ENCODE assay signal across 23 mouse cellular contexts in the genomic region with DNA sequence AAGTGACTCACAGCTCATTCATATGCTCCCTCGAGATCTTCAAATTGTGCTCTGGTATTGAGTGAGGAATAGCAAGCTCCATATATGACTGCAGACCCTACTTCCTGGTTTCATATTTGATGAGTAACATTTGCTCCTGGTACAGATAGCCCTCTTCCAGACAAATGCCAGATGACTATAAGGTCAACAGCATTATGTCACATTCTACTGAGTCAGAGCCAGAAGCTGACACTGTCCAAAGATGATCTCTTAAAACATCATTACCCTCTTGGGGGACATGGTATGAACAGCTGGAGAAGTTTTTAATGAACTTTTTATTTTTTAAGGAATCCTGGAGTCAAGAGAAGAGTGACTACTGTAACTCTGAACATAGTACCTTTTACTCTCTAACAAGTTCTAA. TPM values are rescaled to one million over a fixed set of nuclear protein-coding genes. Genes with fewer than 3 reads are reported as not detected.
A peak's percentile ranks its signal among the peaks of the same experiment; 100 is the strongest.
DNase-seq lines count a peak whose midpoint lies in the region; ATAC-seq lines count a peak whose summit lies in the region.
"Had no signal": no experiment of that assay in that cellular context is flagged by ENCODE, and none has a peak within 500 bp of the region (broad histone marks: within the 10 kb centered on the region; RNA-seq: fewer than 3 reads in every experiment).

No protein-coding gene starts in this region.

- peak; percentile 66 for DNase-seq in heart, adult 11 months
- no peak for DNase-seq in heart, adult 9 months (ENCODE audit: low spot score in 2 of 2)
- peak; percentile 7 for DNase-seq in kidney, adult 9 months
- DNase-seq in lung, adult 18-20 months = no peak
- DNase-seq in left cerebral cortex, postnatal 36 days (ENCODE audit: low spot score in 2 of 2) = no peak
- DNase-seq: adrenal gland, postnatal 14 days; cerebellum, adult 11-12 months; cerebellum, adult 9-10 months; cerebellum, postnatal 25 days; gastrocnemius, postnatal 36 days had no signal

- H3K9me3 ChIP-seq in kidney, embryonic 15.5 days (replicated peaks) = no peaks in the 10 kb centered on the region
- no peaks in the 10 kb centered on the region for H3K9me3 ChIP-seq in lung, embryonic 16.5 days (ENCODE audit: control insufficient read depth, low read length)
- H3K9me3 ChIP-seq: embryonic facial prominence, embryonic 12.5 days; forebrain, embryonic 15.5 days had no signal

- no peak overlapping the region for H3K9ac ChIP-seq in kidney, embryonic 15.5 days
- H3K9ac ChIP-seq in lung, embryonic 16.5 days (ENCODE audit: low read length) = no peak overlapping the region
- H3K9ac ChIP-seq: embryonic facial prominence, embryonic 12.5 days; forebrain, embryonic 15.5 days; heart, embryonic 12.5 days; hindbrain, embryonic 13.5 days had no signal

- no peaks in the 10 kb centered on the region for H3K27me3 ChIP-seq in kidney, embryonic 15.5 days
- H3K27me3 ChIP-seq in lung, embryonic 16.5 days (ENCODE audit: control insufficient read depth, insufficient read depth, low read depth, low read length) = no peaks in the 10 kb centered on the region
- H3K27me3 ChIP-seq: embryonic facial prominence, embryonic 12.5 days; forebrain, embryonic 15.5 days; heart, embryonic 12.5 days; hindbrain, embryonic 13.5 days had no signal

- H3K4me2 ChIP-seq in kidney, embryonic 15.5 days = no peak overlapping the region
- H3K4me2 ChIP-seq in lung, embryonic 16.5 days (ENCODE audit: low read depth, low read length) = no peak overlapping the region
- H3K4me2 ChIP-seq: embryonic facial prominence, embryonic 12.5 days; forebrain, embryonic 15.5 days; heart, embryonic 12.5 days; hindbrain, embryonic 13.5 days had no signal

- no peaks in the 10 kb centered on the region for H3K4me1 ChIP-seq in kidney, embryonic 15.5 days
- no peaks in the 10 kb centered on the region for H3K4me1 ChIP-seq in lung, embryonic 16.5 days (replicated peaks; ENCODE audit: control insufficient read depth, insufficient read depth, low read length)
- H3K4me1 ChIP-seq: forebrain, embryonic 15.5 days; heart, embryonic 12.5 days; hindbrain, embryonic 13.5 days had no signal

- H3K4me3 ChIP-seq in kidney, embryonic 15.5 days (replicated peaks) = no peak overlapping the region
- H3K4me3 ChIP-seq in lung, embryonic 16.5 days (ENCODE audit: low read length) = no peak overlapping the region
- H3K4me3 ChIP-seq: embryonic facial prominence, embryonic 12.5 days; forebrain, embryonic 15.5 days; heart, embryonic 12.5 days; hindbrain, embryonic 13.5 days had no signal

- WGBS in kidney, embryonic 15.5 days = 52% methylated on average over 1 of the region's 1 CpGs
- WGBS in lung, embryonic 16.5 days = 54% methylated on average over 1 of the region's 1 CpGs

- H3K27ac ChIP-seq in kidney, embryonic 15.5 days = no peak overlapping the region
- H3K27ac ChIP-seq in lung, embryonic 16.5 days (ENCODE audit: low read length) = no peak overlapping the region
- H3K27ac ChIP-seq: embryonic facial prominence, embryonic 12.5 days; forebrain, embryonic 15.5 days; hindbrain, embryonic 13.5 days; hindbrain, postnatal 0 days had no signal

- ATAC-seq in kidney, embryonic 15.5 days (replicated peaks; ENCODE audit: low FRiP score) = no peak; the same call in 1 of the 2 replicates
- peak; percentile 52; the same call in 1 of the 2 replicates for ATAC-seq in lung, embryonic 16.5 days (ENCODE audit: low read depth)
- ATAC-seq: forebrain, embryonic 15.5 days; hindbrain, postnatal 0 days had no signal

- H3K36me3 ChIP-seq in kidney, embryonic 15.5 days = no peaks in the 10 kb centered on the region
- H3K36me3 ChIP-seq in lung, embryonic 16.5 days (ENCODE audit: control insufficient read depth, insufficient read depth, low read length) = no peaks in the 10 kb centered on the region
- H3K36me3 ChIP-seq: embryonic facial prominence, embryonic 12.5 days; forebrain, embryonic 15.5 days; heart, embryonic 12.5 days; hindbrain, embryonic 13.5 days had no signal

- intact Hi-C loops in left cerebral cortex, postnatal 36 days (cut with DNase I) = no loop called here

RNA-seq across cellular contexts. Expression of gene Tnfsf4, which starts 11.3 kb away (rescaled TPM):
- polyA plus RNA-seq in kidney, embryonic 15.5 days (2015; fragmentation: Nextera tagmentation; extraction: Ambion mirVana) = 0.08 and 0.12 TPM in 2 replicates
- not detected in 2 replicates for polyA plus RNA-seq in lung, embryonic 16.5 days (2015; fragmentation: Nextera tagmentation; extraction: Ambion mirVana)
- not detected for total RNA-seq in left cerebral cortex, postnatal 36 days (2021)
- total RNA-seq: adrenal gland, postnatal 14 days; gastrocnemius, adult 8-10 months; gastrocnemius, postnatal 36 days; heart, adult 18-20 months; hindbrain, postnatal 0 days; MEL had no signal
- polyA plus RNA-seq: C2C12; cortical plate, adult 2 months; embryonic facial prominence, embryonic 12.5 days; forebrain, embryonic 11.5 days; forebrain, embryonic 15.5 days; heart, embryonic 12.5 days; hindbrain, embryonic 13.5 days; hindbrain, postnatal 0 days had no signal

Comparison
In these comparisons a context has a peak if more than half of its experiments do, and no peak if none do; other contexts are left out.
1. DNase-seq: peak in heart, adult 11 months (single experiment) and kidney, adult 9 months (single experiment); none in heart, adult 9 months (0 of 2), lung, adult 18-20 months (0 of 2) and left cerebral cortex, postnatal 36 days (0 of 2).